Mouse (Mus musculus): ENCODE measurements at regions not wholly inside any gene's neighbourhood (a gene's known extent, or its start where the extent isn't known, plus 50 kb on each side); places are given as distances from the start of the nearest gene placed in this dataset.

DNA sequence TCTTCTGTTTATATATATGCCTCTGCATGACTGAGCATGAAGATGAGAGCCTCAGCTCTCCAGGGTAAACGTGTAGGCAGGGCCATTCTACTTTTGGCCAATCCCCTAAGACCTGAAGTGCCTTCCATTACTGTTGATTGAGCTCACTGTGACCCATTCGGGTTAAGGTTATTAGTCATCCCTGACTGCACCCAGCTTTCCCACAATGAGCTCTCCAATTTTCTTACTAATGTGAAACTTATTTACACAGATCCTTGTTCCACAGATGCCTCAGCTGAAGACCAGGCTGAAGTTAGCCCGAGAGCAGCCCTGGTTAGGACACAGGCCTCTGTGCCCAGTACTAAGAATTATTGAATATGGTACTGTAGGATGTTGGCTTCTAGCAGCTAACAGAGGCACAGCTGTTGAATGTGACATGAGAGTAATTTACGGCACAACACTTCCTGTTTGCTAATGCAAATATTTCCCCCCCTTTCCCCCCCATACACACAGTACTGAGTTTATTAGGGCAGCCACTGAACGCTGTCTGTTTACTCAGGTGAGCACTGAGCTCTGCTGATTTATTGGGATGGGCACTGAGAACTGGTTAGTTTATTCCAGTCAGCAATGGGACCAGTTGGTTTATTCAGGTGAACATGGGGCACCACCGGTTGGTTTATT lies 141.2 kb upstream of the Dcn start:
- TF ChIP-seq CTCF (IDR thresholded peaks at IDR 0.05; ENCODE audit: low read depth), result no peak
- TF ChIP-seq EP300 (IDR thresholded peaks at IDR 0.05; ENCODE audit: low read depth), result no peak

Data from liver, embryonic 14.5 days (tissue).